Mouse (Mus musculus) retina, postnatal 1 day (tissue): ENCODE measurements around the gene Med13l.
A peak's percentile ranks its signal among the peaks of the same experiment; 100 is the strongest.
"Not testable (repeated sequence)": the region's sequence is repeated elsewhere in the genome, so short reads cannot be mapped to it uniquely, and the experiment has no call there.

ENCODE experiments used
- DNase-seq: peaks from one replicate; pipeline ENCODE4 v3.0.0-alpha.2; 2012

Gene Med13l

DNA sequence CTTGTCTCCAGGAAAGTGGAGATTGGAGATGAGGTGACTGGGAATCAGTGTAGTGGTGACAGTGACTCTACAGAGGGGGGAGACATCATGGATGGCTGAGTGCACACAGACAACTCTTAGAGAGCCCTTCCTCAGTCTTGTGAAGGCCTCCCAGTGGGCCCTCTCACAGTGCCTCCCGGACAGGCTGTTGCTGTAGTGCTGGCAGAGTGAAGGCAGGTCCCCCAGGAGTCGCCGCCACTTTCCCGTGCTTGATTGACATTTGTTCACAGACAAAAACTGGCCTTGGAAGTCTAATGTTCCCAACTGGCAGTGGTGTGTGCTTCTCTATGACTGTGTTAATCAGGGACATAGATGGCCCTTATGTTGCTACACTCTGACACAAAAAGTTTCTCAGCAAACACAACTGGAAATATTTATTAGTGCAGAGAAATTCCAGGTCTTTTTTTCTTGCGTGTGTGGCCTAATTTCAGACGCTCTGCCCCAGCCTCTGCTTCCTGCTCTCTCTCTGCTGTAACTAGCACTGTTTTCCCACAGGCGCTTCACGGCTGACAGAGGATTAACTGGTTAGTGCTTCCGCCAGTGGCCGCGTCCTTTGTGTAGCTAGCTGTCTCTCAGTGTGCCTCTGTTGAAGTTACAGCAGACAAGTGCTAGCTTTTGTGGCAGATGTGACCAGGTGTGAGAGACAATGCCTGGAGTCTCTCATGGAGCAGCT lies 75.2 kb downstream of the Med13l start:
- peak; percentile 77 for DNase-seq

DNA sequence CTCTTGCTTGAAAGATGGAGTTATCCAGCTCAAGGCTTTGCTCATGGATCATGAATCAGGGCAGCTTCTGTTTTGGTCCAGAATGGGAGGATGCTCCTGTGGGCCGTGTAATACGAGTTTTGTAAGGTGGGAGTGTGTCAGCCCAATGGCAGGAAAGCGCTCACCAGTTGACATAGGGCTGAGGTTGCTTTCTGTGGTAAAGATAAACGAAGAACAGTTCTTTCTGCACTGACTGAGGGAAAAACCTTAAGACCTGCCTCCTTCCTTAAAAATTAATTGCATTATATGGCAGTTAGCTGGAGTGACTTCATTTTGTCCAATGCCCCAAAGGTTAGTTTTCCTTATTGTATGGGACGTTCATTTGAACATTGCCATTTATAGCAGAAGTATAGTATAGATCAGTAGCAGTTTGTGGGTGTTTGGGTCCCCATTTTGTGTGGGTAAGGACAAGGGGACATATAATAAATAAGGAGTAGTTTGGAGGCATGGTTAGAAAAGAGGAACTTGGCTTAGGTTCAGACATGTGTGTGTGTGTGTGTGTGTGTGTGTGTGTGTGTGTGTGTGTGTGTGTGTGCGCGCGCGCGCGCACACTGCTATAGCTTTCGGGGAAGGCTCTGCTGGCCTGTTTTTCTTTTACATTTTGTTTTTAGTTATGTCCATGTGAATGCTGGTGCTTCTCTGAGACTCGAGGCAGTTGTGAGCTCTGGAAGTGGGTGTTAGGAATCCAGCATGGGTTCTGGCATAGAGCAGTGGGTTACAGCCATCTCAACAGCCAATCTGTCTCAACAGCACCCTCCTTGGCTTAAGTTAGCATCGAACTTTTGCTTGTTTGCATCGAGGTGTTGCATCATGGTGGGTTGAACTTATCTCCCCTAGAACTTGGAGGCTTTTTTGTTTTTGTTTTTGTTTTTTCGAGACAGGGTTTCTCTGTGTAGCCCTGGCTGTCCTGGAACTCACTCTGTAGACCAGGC lies 76.2 kb downstream of the Med13l start:
- no peak for DNase-seq

DNA sequence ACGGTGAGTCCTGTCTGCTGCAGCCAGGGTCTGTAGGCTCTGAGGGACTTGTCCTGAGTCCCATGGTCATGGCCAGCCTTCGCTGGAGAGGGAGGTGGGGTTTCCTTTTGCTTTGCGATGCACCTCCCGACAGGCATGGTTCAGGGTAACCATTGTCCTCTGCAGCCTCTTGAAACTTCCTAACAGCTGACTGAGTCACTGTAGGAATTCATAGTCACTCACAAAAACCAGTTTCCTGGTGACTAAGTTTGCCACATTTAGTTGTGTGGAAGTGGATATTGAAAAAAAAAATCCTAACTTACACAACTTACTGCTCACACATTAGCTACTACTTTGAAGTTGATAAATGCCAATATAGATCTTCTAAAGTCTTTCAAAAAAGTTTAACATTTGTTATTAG lies 77.5 kb downstream of the Med13l start:
- no peak for DNase-seq

DNA sequence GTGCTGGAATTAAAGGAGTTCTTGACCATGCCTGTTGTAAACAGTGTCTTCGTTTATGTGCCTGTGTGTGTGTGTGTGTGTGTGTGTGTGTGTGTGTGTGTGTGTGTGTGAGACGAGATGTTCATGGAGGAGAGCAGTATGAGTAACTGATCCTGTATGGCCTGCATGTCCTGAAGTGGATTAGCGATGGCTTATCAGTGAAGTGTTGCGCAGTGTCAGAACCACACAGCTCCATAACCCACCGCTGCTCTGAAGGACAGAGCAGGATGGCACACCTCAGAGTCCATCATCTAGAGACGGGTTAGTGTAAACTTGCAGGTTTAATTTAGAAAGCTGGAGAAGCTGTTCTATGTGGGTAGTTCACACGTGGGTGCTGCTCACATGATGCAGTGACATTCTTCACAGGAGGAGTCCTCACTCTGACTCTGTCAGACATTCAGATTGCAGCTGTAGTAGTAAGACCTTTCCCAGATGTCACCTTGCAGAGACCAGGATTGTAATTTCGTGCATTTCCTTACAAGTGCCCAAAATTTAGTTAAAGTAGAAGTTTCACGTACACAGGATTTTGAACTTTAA lies 78.1 kb downstream of the Med13l start:
- no peak for DNase-seq

DNA sequence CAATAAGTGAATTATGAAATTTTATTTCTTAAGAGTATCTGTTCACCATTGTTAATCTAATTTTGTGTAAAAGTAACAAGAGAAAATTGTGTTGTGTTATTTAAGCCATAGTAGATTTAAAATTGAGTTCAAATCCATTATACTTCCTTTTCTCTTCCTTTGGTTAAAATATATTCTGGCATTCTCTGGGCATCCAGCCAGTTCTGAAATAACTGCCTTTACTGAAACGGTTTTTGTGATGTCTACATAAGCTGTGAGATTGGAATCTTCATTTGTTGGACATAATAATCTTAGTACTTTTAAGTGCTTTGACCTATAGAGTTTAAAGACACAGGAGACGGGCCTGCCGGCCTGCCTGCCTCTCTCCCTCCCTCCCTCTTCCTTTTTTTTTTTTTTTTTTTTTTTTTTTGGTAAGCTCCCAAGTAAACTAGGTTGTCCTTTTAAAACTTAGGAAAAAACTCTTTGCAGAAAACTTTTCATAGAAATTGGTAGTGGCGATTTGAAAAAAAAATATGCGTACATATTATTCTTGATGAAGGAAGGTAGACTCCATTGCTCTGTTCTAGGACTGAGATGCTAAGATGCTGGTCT lies 78.7 kb downstream of the Med13l start:
- DNase-seq: no peak

DNA sequence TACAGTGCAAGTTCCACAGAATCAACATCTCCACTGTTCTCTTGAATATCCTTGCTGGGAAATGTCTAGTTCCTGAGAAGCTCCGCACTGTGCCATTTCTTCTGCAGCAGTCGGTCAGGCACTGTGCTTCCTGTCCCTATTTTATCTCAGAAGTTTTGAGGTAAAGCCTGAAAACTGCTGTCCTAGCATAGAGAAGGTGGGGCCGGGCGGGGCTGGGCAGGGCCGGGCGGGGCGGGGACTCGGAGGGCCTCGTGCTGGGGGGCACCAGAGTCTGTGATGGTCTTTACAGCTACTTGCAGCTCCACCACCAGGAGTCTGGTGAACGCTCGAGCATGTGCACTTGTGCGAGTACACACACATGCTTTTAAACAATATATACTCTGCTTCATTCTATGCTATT lies 83.6 kb downstream of the Med13l start:
- no peak for DNase-seq

DNA sequence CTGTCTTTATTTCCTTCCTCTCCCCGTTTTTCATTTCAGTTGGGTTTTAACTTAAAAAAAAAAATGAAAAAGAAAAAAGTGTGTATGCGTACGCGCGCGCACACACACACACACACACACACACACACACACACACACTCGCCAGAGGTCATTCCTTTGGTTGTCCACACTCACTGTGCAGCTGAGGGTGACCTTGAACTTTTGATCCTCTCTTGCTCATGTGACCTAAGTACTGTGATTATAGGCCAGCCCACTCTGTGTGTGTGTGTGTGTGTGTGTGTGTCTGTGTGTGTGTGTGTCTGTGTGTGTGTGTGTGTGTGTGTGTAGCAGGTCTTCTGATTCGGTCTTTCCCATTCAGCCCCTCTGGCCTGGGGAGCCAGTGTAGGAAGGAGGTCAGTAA lies 84.0 kb downstream of the Med13l start:
- DNase-seq: no peak

DNA sequence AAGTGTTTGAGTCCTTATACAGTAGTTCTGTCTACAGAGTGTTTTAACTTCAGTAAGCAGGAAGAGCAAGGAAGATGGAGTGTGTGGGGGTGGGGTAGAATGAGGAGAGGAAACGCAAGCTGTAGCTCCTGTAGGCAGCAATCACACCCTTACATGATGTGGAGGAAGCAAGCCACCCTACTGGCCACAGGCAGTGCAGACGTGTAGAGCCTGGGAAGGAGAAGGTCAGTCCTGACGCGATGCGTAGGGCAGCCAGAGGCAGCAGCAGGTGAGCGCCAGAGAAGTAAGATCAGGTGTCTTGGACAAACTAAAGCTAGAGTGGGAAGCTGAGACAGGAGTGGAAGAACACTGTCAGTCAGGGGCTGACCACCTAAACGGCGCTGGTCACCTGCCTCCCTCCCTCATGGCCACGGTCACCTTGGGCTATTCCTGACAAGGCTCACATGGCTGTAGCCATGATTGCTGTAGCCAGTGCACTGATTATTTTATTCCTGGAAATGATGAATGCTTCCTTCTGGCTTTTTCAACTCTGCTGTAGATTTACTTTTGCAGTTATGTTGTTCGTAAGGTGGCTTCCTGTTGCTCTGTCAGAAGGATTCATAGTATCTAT lies 84.8 kb downstream of the Med13l start:
- no peak for DNase-seq

DNA sequence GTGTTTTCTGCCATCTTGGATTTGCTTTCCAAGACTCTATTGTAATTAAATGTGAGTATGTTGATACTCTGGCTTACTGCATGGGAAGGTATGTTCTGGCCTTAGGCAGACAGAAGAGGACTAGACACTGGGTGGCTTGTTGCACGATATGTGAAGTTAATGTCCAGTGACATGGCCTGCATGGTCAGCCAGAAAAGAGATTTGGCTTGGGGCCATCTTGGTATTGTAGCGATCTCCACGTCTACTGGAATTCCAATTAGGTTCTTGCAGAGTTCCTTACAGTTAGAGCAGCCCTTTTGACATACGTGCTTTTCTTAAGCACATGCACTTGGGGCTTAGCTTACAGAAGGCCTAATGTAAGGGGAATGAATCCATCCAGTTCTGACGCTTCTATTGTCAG lies 86.4 kb downstream of the Med13l start:
- peak; percentile 78 for DNase-seq

DNA sequence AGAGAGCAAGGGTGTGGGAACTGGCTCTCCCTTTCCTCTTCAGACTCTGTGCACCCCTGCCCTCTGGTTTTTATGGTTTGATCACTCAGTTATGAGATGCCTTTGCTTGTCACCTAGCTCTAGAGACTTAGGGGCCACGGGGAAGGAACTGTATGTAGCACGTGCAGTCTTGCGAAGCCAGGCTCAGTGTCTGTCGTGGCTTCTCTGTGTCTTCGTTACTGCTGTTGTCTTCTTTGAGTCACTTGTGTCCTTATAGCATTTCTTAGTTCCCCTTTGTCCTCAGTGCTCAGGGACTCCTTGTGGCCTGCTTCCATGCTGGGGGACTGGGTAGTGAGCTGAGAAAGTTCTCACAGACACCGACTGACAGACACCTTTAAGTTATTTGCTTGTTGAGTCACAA lies 86.9 kb downstream of the Med13l start:
- no peak for DNase-seq

DNA sequence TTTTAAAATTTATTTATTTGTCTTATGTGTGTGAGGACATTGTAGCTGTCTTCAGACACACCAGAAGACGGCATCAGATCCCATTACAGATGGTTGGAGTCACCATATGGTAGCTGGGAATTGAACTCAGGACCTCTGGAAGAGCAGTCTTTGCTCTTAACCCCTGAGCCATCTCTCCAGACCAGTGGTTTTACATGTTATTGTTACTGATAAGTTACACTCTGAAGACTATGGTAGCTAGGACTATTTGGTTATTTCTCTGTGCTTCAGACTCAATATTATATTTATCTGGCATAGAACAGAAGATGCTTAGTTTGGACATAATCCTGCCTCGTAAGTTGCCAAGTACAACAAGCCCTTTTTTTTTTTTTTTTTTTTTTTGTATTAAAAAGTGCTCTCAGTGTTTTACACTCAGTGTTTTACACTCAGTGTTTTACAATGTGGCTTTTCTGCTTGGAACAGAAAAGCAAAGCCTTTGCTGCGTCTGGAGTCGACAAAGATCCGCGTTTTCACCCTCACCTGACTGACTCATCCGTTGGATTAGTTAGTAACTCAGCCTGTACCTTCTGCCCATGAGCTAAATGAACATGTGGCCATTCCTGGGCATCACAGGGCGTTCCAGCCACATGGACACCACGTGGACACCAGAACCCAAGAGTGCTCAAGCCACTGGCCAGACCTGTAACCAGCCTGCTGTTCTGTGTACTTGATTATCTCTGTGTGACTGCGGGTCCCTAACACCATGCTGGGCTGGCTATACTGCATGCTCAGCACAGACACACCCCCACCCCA lies 88.9 kb downstream of the Med13l start:
- DNase-seq: no peak

DNA sequence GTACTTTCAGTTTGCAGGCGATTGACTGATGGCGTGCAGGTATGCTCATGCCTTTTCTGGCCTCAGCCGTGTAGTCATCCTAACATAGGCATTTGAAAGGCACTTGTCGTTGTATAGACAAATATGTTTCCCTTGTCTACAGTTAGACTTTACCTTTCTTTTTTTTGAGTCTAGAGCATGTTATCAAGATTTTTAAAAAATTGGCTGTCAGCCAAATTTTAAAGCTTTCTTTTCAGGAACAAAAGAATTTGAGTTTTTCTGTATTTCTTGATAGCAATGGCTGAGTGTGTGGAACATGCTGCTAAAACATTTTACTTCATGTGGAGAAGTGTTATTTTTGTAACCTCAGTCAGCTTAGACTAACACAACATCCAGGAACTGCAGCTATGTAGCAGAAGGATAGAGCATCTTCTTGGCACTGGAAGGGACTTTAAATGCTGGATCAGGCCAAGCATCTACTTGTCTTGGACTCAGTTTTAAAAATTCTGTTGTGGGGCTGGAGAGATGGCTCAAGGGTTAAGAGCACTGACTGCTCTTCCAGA lies 89.6 kb downstream of the Med13l start:
- DNase-seq: no peak

DNA sequence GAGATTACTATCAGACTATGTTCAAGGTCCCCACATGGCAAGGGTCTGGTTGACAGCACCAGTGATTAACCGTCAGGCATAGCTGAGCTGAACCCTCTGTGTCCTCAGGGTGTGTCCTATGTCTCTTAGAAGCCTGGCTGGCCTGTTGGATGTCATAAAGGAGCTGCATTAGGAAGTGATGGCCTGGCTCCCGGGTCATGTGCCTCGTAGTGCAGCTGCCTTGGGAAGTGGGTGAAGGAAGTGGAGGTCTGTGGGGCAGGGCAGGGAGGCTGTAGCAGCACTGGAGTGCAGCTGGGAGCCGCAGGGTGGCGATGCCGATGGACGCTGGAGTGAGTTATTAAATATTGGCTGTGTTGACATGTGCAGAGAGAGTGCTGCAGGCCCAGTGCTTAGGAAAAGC lies 90.3 kb downstream of the Med13l start:
- peak; percentile 59 for DNase-seq

DNA sequence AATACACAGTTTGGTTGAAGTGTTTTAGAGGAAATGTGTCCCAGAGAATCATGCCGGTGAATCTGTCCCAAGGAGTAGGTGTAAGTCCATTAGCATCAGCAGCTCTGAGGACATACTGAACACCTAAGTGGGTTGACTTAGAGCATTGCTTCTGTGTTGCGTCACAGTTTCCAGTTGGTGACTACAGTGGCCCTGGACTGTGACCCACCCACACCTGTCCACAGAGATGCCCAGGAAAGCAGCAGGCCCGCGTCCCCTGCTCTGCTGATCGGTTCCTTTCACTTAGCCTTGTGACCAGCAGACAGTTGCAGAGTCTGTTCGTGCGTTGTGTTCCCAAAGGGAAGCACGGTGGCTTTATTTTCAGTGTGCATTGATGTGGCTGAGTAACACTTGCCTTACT lies 92.1 kb downstream of the Med13l start:
- no peak for DNase-seq

DNA sequence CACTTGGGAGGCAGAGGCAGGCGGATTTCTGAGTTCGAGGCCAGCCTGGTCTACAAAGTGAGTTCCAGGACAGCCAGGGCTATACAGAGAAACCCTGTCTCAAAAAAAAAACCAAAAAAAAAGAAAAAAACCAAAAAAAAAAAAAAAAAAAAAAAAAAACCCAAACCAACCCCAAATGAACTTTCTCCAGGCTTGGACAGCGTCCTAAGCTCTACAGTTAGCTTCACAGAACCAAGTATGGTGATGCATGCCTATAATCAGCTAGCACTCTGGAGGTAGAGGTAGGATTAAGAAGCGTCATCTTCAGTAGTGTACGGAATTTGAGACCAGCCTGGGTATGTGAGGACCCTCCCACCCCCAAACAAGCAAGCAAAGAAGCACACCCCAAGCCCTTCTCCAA lies 92.6 kb downstream of the Med13l start:
- not testable (repeated sequence) for DNase-seq

DNA sequence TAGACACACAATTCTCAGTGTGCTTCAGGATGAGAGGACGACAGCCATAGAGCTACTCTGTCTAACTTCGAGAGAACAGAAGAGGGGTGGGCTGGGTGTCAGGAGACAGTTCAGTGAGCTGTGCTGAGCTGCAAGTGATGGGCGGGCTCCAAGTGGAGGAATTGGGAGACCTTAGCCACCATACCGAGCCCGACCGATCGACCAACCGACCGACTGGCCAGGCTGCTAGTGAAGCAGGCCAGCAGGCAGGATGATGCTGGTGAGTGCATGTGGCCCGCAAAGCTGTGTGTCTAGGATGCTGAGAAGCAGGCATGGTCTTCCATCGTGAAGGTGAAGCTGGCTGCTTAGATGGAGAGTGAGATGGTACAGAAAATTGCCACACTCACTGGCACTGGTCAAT lies 94.1 kb downstream of the Med13l start:
- no peak for DNase-seq

DNA sequence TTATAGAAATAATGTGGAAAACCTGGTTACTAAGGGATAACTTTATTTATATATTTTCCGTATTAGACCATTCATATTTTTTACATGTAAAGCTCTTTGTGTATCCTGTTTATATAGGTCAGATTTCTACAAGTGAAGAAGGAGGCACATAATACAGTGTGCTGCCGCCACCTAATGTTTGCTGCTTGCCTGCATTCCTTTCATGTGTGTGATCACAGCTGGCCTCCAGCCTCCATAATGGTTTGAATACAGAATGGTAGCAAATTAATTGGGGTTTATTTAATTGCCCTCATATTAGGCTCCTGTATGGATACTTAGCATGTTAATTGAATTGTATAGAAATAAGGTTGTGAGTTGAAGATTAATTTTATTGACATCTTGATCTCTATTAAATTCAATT lies 94.5 kb downstream of the Med13l start:
- DNase-seq: peak; percentile 88

DNA sequence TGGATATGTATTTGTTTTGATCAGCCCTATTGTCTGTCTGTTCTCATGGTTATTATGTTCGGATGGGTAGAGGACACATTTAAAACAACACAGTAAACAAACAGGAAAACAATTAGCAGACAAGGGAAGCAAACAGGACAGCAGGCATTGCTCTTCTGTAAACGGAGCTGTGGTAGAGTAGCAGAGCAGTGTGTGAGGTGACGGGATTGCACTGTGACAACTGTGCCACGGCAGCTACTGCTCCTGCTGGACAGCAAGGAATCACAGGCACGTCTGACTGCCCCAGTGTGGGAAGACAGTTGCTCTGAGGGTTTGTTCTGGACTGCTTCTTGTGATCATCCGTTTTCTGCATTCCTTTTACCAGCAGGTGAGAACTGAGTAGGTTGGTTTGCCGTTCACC lies 94.9 kb downstream of the Med13l start:
- DNase-seq: no peak

DNA sequence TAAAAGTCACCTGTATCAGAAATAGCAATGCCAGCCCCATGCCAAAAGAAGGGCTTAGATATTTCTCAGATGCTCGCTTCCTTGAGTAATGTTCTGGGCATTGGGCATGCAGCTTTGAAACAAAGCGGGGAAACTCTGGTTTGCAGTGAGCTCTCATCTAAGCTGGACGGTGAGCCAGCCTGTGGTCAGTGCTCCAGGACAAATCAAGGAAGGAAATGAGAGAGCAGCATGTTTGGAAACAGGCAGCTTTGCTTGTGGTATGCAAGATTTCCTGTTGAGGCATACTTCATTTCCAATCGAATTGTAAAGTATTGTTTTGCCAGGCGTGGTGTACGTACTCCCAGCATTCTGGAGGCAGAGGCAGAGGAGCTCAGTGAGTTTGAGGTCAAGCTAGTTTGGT lies 95.5 kb downstream of the Med13l start:
- DNase-seq: no peak

DNA sequence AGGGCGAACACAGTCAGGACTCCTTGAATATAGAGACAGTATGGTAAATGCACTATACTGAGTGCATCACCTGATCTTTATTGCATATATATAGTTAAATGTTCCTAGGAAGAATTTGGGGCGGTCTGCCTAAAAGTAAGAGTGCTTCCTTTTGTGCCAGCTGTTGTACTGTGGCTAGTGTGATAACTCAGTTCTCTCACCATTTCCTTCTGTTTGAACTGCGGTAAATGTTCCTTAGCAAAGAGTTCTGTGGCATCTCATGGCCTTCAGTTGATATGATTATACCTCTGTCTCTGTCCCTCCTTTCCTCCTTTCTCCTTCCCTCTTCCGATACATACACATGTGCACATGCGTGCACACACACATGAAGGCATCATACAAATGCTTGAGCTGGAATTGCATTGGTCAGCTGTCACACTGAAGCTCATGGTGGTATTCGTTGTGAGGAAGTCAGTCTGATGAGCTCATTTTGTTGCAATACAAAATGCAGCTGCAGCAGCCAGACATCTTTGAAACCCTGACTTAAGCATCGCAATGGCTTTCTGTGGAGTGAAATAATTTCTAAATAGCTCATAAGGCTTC lies 97.9 kb downstream of the Med13l start:
- no peak for DNase-seq

DNA sequence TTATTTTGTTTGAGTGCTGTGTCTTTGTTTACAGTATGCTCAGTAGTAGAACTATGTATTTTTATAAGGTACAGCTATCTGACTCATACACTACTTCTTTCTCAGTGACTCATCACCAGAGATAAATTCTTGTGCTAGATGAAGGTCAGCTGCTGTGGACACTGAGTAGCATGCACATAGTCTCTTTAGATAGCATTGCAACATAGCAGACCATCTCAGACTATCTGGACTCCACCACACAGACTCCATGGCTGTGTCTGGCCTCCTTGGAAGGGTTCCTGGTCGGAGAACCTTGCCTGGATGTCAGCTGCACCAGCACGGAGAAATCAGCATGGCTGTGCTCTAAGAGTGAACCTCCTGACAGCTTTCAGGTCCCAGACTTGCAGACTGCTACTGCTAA lies 99.2 kb downstream of the Med13l start:
- DNase-seq: no peak

DNA sequence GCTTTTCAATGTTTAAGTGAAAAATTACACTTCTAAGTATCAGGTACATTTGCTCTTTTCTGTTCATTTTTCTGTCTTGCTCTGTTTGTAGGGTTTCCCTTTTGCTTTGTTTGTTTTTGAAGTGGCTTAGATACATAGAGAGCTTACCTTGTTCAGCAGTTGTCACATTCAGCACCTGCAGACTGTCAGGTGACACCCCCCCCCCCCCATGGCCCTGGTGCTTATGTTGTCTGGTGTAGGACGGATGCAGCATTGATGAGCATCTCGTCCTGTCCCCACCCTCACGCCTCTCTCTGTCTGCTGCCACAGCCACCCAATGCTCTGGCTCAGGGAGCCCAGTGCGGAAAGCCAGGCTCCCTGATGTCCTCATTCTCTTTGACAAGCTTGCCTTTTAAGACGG lies 101.3 kb downstream of the Med13l start:
- no peak for DNase-seq
